Mouse (Mus musculus): Measurements from ENCODE around the gene Itsn1.
A peak's percentile ranks its signal among the peaks of the same experiment; 100 is the strongest.

The Itsn1 gene

DNA sequence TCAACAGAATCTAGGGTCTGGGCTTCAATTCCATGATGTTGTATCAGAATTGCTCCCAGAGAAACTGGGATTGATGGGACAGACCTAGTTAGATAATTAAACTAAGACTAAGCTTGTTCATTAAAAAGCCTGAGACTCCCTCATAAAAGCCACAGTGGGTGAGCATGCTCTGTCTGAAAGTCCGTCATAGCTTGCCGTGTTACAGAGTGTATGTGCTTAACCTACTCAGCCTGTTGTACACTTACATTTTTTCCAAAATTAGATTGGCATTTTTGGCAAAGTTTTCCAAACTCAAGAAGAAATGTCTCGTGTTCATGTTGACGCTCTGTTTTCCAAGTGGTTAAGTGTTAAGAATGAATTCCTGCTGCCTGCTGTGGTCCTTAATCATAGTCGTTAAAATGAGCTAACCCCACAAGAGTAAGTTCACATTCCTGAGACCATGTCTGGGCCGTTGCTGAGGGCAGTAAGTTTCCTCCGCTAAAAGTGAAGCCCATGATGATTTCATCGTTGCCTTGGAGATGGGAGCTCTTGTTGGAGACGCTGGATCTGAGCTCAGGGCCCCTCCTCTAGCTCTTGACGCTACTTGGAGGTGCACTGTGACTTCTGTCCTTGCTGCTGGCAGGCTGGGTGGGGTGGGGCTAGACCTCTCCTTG, 117.1 kb downstream of the Itsn1 start:
- DNase-seq (ENCODE audit: low spot score in 2 of 2) = no peak

DNA sequence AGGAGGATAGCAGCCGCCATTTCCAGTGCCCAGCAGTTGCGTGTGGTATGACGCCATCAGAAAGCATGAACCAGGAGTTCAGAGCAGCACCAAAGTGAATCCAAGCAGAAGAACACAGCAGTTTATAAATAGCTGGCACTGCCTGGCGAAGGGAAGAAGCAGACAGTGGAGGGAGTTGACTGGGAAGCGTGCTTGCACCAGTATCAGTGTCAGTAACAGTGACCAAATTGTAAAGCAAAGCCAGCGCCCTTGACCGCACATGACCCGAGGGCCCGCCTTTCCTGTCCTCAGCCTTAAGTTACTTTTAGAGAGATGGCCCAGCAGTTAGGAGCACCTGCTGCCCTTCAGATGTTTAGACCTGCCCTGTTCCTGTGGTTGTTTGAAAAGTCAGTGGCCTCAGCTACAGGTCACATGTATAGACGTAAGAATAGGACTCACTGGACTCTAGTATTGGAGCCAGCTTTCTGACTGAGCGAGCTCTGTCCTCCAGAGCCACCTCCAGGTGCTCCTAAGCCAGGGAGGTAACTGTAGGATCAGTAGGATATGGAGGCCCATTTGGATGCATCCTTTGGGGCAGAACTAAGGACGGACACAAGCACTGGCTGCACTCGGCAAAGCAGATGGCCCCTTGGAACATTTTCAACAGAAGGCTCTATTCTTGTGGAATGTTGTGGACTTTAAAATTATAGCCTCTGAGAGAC, 118.6 kb downstream of the Itsn1 start:
- no peak for DNase-seq (ENCODE audit: low spot score in 2 of 2)

- DNase-seq (ENCODE audit: low spot score in 2 of 2) = no peak
Observed at GRCm38 (mm10) chr16:91848505-91848904, 119.4 kb downstream of the Itsn1 start.

DNA sequence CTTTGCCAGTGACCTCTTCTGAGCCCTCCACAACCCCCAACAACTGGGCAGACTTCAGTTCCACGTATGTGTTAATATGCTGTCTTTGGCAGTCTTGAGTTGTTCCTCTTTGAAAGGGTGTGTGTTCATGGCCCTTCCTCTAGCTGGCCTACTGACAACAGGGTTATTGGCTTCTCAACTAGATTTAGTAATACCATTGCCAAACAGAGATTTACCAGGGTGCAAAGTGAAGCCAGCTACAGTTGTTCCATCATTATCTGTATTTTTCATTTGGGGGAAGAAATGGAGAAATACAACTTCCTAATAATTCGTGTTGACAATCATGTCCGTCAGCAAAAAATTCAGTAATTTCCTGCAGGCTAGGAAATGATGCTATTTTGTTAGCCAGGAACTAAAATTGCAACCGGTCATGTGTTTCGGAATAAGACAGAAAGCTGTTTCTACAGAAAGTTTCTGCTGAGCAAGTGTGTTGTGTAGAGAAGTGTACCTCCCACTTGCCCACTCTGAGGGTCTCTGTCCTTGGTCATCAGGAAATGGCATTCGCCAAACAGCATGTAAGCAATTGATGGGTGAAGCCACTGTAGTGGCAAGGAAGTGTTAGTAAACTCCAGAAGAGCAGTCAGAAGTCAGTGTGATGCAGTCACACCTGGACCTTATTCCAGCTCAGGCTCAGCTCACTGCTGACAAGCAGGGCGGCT, 120.0 kb downstream of the Itsn1 start:
- DNase-seq (ENCODE audit: low spot score in 2 of 2) = no peak

- no peak for DNase-seq (ENCODE audit: low spot score in 2 of 2)
Observed at GRCm38 (mm10) chr16:91850175-91850574, 121.1 kb downstream of the Itsn1 start.

GRCm38 (mm10) chr16:91851456-91852231, 122.6 kb downstream of the Itsn1 start:
- DNase-seq (ENCODE audit: low spot score in 2 of 2) = no peak

GRCm38 (mm10) chr16:91852753-91853152, 123.7 kb downstream of the Itsn1 start:
- DNase-seq (ENCODE audit: low spot score in 2 of 2) = no peak

DNA sequence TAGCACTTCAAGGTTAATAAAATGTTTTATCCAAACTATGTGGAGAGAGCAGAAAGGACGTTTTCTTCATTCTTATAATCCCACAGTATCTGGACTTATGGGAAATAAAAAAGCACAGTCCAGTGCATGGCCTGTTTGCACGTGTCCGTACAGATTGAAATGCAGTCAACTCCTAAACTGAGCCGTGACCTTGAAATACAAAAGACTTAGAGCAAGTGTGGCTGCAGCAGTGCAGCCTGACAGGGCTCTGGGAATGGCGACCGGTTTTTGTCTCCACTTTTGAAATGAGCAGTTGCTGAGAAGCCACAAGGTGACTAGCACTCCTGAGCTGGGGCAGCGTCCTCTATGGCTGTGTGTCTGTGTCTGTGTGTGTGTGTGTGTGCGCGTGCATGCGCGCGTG, 124.1 kb downstream of the Itsn1 start:
- no peak for DNase-seq (ENCODE audit: low spot score in 2 of 2)

DNA sequence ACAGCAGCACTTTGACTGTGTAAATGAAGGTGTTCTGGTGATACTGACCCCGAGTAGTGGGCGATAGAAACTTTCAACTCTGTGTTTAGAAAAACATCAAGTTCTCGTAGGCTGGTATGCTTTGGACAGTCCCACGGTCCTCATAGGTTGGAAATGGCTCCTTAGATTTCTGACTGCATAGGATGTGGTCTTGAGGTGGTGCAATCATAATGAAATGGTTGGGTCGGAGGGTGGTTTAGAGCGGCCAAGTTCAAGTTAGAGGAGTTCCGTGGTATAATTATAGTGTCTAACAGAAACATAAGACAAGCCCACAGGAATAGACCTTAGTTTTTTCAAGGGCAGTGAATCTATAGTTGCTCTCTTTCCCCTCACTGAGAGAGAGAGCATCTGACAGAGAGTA, 129.6 kb downstream of the Itsn1 start:
- no peak for DNase-seq (ENCODE audit: low spot score in 2 of 2)

GRCm38 (mm10) chr16:91859203-91859602, 130.1 kb downstream of the Itsn1 start:
- no peak for DNase-seq (ENCODE audit: low spot score in 2 of 2)

- no peak for DNase-seq (ENCODE audit: low spot score in 2 of 2)
Observed at GRCm38 (mm10) chr16:91859958-91860357, 130.9 kb downstream of the Itsn1 start.

GRCm38 (mm10) chr16:91860471-91861125, 131.5 kb downstream of the Itsn1 start:
- DNase-seq (ENCODE audit: low spot score in 2 of 2) = no peak

- peak in 1 of 2 experiments; percentile 53 for DNase-seq (ENCODE audit: low spot score in 2 of 2)
Observed at GRCm38 (mm10) chr16:91861784-91862371, 132.8 kb downstream of the Itsn1 start.

DNA sequence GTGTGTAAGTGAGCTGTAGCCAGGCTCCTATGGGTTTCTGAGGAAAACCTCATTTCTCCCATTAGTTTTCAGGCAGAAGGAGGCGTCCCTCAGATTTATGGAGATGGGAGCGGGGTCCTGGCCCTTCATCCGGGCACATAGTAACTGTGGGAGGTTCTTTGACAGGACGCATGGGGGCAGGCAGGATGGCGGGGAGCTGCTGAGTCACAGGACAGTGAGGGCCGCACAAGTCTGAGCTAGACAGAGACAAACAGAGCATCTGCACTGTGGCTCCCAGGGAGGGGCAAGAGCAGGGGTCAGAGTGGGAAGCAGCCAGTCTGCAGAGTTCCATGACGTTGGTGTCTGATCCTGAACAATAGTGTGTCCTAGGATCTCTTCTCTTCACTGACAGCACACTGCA, 133.8 kb downstream of the Itsn1 start:
- peak in 1 of 2 experiments; percentile 50 for DNase-seq (ENCODE audit: low spot score in 2 of 2)

DNA sequence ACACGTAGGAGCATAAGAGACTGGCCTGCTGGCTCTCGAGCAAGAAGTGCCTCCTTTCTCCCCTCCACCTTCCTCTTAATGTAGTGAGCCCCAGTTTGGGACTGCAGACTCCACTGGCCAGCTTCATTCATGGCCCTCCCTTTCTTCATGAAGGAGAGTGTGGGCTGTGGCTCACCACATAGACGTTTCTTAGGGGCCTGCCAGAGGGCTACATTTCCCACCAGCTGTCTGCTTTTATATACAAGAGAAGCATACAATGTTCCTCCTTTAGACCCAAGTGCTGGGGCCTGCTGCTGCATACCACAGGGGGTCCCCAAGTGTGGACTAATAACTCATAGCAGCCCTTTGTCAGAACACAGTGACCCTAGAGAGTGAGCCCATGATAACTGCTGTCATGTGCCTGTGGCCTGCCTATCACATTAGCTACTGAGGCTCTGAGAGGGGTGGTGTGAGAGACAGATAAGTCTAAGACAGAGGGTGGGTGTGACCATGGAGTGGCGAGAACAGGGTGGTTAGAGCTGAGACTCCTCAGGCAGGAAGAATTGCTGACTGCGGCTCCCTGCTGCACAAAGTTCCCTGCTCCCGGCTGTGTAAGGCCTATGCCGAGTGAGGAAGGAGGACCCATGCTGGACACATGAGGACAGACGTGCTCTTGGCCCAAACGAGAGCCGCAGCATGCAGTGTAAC, 135.7 kb downstream of the Itsn1 start:
- DNase-seq (ENCODE audit: low spot score in 2 of 2) = no peak

GRCm38 (mm10) chr16:91865570-91866257, 136.6 kb downstream of the Itsn1 start:
- DNase-seq (ENCODE audit: low spot score in 2 of 2) = no peak

GRCm38 (mm10) chr16:91866258-91866634, 137.2 kb downstream of the Itsn1 start:
- no peak for DNase-seq (ENCODE audit: low spot score in 2 of 2)

DNA sequence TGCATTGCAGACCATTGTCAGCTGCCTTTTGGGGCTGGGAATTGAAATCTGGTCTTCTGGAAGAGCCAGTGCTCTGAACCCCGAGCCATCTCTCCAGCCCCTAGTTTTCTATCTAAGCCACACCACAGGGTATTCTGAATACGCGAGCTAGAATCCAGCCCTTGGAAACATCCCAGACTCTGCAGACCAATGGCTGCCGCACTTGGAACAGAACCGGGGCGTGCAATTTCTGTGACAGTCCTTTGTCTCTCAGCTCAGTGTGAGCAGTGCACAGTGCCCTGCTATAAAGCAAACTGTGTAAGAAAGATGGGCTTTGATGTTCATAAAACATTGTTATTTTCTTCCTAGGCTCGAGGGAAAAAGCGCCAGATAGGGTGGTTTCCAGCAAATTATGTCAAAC, 138.6 kb downstream of the Itsn1 start:
- no peak for DNase-seq (ENCODE audit: low spot score in 2 of 2)

GRCm38 (mm10) chr16:91868943-91869911, 140.1 kb downstream of the Itsn1 start:
- peak in 1 of 2 experiments; percentile 39 for DNase-seq (ENCODE audit: low spot score in 2 of 2)

All from urinary bladder, adult 18-20 months (tissue).